Mouse (Mus musculus): ENCODE data around the gene Eps8.

Gene Eps8

DNA sequence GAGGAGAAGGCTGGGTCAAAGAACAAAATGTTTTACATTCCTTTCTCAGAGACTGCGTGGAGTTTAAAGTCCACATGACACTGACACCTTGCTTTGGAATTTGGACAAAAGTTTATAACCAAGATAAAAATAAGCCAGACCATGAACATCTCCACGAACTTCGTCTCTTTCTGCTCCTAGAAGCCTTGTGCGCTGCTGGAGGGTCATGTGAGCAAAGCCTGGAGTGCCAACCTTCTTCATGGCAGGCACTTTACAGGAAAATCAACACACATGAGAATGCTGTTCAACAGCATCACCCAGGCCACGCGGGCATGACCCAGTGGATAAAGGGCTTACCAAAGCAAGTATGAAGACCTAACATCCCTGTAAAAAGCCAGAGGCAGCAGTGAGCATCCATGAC, 85.6 kb downstream of the Eps8 start:
- no peak for DNase-seq (ENCODE audit: low spot score)

DNA sequence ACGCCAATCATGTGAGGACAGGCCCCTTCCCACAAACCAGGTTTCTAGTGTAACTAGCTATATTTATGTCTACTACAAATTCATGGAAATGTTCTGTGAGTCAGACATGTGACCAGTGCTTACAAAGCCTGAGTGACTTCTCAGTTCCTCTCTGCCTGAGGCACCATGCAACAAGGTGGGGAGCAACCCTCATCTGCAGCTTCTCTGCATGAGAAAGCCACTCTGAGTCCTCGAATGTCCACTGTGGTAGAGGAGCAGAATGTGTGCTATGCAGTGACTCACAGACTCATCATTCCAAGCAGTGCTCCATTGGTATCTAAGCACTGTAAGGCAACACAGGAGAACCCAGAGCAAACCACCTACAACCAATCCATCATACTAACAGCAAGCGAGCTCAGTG, 88.8 kb downstream of the Eps8 start:
- no peak for DNase-seq (ENCODE audit: low spot score)

DNA sequence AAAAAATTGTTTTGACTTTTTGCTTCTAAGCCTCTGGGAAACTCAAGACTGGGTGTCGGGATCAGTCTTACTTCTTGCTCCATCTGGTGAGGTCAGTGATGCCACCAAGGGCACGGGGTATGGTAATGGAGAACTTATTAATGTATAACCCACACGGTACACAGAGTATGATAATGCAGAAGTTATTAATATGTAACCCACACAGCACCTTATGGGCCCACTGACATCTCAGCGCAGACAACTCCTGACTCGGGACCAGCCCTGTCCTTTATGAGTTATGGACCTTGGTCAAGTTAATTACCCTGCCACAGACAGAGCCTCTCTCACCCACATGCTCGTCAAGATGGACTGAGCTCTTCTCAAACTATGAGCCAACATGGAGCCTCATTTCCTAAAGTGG, 89.2 kb downstream of the Eps8 start:
- no peak for DNase-seq (ENCODE audit: low spot score)

GRCm38 (mm10) chr6:137560358-137560859, 94.3 kb downstream of the Eps8 start:
- DNase-seq (ENCODE audit: low spot score), result no peak

DNA sequence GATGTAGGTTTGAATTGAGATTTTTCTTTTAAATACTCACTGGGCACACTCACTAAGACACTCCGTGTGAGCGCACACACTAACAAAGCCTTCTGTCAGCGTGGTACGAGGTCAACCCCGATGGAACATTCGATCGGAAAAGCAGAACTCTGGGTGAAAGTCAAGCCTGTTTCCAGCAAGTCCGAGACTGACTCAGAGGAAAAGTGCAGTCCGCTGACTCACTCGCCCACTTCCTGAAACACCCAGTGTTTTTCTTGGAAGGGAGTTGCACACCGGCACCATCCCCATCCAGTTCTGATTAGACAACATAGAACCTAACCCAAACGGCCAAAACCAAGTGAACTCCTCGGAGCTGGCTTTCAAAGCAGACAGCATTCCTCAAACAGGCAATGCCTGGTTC, 95.8 kb downstream of the Eps8 start:
- peak; percentile 22 for DNase-seq (ENCODE audit: low spot score)

GRCm38 (mm10) chr6:137557671-137558070, 97.0 kb downstream of the Eps8 start:
- DNase-seq (ENCODE audit: low spot score), result no peak

DNA sequence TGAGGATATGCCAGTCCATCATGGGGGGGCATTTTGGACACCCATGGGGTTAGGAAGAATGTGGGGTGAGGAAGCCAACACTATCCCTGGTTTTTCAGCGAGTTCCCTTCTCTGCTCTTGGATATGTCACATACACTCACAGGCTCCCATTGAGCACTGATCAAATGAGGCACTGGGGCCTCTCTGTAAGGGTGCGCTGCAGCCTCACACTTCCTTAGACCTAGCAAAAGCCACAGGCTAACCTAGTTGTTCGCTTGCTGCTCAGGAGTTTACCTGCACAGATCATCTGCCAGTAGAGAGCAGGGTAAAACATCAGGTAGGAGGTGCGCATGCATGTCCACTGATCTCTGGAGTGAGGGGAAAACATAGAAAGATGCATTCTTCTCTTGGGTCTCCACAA, 97.5 kb downstream of the Eps8 start:
- DNase-seq (ENCODE audit: low spot score), result no peak

GRCm38 (mm10) chr6:137556636-137557035, 98.0 kb downstream of the Eps8 start:
- DNase-seq (ENCODE audit: low spot score), result no peak

DNA sequence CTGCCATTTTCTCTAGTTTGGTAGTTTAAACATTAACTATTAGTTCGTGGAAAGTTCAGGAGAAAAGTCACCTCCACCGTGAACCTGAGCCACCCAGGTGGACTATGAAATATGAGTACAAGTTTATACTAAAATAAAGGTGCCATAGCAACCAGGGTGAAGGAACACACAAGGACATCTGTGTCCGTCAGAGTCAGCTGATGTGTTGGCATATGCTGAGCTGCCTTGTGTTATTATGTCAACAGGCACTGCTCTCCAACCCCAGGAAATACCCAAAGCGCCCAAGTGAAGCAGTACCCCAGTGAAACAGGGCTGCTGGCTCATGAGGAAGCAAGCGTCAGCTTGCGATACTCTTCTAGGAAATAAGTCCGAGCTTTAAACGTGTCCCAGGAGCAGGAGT, 104.5 kb downstream of the Eps8 start:
- DNase-seq (ENCODE audit: low spot score), result no peak

DNA sequence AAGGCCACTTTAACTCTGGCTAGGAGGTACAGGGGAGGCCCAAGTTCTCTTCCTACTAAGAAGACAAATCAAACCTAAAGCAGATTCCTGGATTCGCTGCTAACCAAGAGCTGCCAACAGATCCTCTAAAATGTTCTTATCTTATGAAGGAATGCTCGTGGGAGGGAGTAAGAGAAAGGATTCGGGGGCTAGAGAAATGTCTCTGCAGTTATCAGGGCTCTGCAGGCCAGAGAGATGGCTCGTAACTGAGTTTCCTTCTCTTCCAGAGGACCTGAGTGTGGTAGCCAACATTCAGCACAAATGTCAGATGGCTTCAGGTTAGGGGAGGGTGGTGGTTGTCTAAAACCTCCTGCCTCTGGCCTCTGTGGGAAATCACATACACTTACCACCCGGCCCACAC, 106.1 kb downstream of the Eps8 start:
- DNase-seq (ENCODE audit: low spot score), result no peak

DNA sequence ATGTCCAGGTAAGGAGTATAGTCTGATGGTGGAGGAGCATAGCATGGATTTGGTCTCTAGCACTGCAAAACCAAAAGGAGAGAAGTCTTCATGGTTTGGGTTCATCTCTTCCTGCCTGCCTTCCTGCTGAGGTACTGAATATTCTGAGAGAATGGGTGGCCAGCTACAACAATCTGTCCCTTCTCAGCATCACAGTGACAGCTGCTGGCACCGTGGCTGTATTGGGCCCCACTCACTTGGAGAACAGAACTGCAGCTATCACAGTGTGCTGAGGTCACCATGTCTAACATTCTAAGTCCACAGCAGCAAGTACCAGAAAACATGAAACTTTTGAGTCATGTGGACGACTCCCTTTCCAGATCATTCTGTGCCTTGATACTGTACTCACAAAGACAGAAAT, 107.1 kb downstream of the Eps8 start:
- DNase-seq (ENCODE audit: low spot score), result no peak

GRCm38 (mm10) chr6:137546101-137546500, 108.6 kb downstream of the Eps8 start:
- DNase-seq (ENCODE audit: low spot score), result no peak

GRCm38 (mm10) chr6:137545341-137545740, 109.3 kb downstream of the Eps8 start:
- DNase-seq (ENCODE audit: low spot score), result no peak

GRCm38 (mm10) chr6:137542231-137543152, 112.2 kb downstream of the Eps8 start:
- no peak for DNase-seq (ENCODE audit: low spot score)

DNA sequence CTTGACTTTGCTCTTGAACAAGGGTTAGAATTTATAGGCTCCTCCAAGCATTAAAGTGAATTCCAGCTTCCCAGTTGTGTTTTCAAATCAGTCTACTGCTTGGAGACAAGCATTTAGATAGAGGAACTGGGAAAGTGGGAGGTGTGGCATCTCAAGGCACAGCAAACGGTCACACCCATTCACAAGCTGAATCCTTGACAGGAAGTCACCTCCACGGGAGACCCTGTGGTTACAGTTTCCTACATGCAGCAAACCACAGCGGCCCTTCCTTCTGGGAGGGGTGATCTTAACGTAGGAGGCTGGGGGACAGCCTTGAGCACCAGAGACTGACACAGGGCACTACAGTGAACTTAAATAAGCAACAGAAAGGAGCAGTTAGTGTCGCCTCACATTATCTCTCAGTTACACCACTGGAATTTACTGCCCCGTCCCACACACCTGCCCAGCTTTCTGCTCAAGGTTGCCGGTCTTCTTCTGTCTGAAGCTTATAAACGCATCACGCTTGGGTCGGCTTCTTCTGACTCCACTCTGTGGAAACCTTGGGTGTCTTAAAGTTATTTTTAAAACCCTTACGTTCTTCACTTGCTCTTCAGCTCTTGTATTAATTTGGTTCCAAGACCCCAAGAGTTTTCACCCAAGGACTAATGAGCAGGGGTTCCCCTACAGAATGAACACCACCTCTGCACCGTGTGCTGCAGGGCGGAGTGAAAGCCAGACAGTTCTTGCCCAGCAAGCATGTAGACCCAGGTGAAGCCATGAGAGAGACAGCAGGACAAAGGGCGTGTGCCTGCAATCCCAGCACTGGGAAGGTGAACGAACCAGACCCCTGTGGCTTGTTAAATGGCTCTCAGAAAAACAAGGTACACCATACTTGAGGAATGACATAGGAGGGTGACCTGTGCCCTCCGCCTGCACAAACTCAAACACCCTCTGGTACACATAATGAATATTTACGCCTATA, 113.2 kb downstream of the Eps8 start:
- no peak for DNase-seq (ENCODE audit: low spot score)

DNA sequence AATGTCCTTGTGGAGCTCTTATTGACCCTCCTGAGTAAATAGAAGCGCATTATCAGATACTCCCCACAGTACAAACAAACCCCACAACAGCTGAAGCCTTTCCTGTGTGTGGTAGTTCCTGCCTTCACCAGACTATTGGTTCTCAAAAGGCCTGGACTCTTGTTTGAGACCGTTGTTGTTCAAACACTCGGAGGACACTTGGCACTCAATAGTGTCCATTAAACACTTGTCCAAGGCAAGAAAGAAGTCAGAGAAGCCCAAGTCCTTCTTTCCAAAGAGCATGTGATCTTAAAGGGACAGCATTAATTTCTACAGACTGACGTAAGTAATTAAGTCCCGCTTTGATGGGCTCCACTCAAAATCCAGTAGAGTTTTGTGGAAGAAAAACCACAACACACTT, 113.9 kb downstream of the Eps8 start:
- no peak for DNase-seq (ENCODE audit: low spot score)

DNA sequence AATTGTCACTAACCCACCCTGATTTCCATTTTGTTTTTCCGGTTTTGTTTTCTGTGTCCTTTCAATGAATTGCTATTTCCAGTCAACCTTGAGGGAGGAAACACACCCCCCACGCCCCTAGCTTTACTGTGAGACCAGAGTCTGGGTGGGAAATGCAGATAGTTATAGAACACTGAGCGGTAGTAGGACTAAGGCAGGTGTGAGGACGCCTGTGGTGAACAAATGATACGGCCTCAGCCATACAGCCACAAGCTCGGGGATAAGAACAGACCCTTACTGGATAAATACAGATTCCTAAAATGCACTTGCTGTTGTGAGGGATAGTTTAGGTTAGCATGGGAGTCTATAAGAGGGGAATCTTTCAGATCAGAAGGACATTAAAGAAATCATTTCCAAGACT, 114.3 kb downstream of the Eps8 start:
- DNase-seq (ENCODE audit: low spot score), result no peak

- DNase-seq (ENCODE audit: low spot score), result no peak
These were observed 115.5 kb downstream of the Eps8 start for GRCm38 (mm10) chr6:137539219-137539618.

DNA sequence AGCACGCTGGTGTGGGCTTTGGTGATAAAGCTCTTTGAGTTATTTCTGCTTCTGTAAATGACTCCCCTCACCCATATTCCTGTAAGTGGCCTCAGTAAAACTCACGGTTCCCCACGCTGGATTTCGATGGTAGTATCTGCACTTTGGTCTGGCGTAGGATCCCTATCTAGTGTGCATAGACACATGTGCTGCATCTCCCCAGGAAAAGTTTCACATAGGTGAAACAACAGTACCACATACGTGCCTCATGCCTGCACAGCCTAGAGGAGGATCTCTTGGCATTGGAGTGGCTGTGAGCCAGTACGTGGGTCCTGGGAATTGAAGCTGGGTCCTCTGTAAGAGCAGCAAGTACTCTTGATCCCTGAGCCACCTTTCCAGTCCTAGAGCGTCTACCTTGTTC, 121.9 kb downstream of the Eps8 start:
- no peak for DNase-seq (ENCODE audit: low spot score)

DNA sequence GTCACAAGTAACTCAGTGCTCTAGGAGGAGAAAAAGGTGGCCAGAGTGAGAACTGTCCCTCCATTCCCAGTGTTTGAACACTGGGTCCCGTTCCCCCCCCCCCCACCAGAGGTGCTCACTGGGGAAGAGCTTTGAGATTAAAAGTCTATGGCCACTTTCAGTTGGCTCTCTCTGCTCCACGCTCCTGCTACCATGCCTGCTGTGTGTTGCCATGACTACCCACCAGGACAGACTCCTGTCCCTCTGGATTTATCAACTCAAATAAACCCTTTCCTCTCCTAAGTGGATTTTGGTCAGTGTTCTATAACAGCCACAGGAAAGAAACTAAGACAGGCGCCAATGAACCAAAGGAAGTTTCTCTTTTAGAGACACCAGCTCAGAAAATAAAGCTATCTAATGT, 128.9 kb downstream of the Eps8 start:
- DNase-seq (ENCODE audit: low spot score), result no peak

- no peak for DNase-seq (ENCODE audit: low spot score)
These were observed 134.4 kb downstream of the Eps8 start for GRCm38 (mm10) chr6:137520343-137520704.

DNA sequence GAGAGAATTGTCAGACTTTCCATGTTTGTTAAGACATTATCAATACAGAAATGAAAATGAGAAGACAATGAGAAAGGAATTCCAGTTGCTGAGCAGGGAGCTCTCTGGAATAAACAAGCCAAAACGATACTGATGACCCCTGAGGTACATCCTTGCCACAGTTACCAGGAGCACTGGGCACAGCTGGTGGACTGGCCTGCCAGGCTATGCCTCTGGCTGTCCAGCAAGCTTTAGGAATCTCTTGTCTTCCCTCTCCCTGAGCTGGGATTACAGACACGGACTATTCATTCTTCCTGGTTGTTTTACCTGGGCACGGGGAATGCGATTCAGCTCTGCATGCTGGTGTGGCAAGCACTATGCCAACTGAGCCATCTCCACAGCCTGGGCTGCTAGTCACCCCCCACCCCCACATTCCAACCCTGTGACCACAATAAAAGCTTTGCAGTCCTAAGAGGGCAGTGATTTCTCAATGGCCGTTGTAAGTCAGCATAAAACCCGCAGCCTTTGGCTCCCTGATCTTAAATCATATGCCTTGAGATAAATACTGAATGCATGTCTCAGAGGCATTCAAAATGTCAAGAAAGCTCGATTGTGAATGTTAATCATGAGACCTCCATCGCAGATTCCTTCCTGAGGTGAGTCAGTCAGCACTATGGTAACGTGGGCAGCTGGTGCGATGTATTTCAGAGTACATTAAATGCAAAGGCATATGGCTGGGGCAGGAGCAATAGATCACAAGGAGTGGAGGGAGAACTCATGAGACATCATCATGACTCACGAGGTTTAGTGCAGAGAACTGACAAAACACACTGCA, 134.9 kb downstream of the Eps8 start:
- DNase-seq (ENCODE audit: low spot score), result no peak

Measured in urinary bladder, postnatal 10 days (tissue).